Mouse (Mus musculus) layer of hippocampus, adult 9-11 months (tissue): Measurements from ENCODE around the gene Anks3.

Experiments
- DNase-seq: peaks from one replicate; pipeline ENCODE4 v3.0.0; 2022

Gene Anks3

DNA sequence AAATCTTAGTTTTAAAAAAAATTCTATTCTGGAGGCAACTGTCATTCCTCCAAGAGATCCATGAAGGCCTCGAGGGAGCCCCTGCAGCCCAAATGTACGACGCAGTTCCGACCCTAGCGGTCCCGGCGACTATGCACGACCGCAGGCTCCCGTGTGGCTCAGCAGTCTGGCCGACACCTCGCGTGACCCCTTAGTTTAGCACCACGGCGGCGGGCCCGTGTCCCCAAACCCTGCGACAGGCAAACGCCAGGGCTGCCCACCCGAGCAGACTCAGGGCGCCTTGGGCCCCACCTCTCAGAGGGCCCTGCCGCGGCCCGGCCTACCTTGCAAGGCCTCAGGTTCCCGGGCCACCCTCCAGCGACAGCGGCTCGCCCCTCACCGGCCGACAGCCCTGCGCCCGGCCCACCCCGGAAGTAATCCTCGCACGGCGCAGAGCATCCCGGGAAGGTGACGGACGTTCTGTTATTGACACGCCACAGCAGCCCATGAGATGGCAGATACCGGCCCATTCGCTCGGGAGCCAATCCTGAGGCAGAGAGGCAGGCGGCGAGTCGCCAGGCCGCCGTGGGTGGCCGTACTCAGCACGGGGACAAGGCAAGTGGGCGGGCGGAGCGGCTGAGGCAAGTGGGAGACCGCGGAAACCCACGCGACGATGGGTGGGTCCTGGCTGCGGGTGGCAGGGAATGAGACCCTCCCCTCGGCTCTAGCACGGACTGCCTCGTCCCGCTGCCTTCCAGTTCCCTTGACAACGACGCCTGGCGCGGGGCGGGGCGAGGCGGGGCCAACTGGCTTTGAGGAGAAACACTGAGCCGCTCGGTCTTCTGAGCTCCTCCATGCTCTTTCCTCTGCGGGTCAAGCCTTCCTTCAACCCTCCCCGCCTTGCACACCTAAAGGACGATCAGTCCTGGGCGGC lies at the start of gene Anks3:
TSS of gene Anks3 (minus strand) at position 409 of the 913 bp plus-strand sequence.
- peak; percentile 100 for DNase-seq

DNA sequence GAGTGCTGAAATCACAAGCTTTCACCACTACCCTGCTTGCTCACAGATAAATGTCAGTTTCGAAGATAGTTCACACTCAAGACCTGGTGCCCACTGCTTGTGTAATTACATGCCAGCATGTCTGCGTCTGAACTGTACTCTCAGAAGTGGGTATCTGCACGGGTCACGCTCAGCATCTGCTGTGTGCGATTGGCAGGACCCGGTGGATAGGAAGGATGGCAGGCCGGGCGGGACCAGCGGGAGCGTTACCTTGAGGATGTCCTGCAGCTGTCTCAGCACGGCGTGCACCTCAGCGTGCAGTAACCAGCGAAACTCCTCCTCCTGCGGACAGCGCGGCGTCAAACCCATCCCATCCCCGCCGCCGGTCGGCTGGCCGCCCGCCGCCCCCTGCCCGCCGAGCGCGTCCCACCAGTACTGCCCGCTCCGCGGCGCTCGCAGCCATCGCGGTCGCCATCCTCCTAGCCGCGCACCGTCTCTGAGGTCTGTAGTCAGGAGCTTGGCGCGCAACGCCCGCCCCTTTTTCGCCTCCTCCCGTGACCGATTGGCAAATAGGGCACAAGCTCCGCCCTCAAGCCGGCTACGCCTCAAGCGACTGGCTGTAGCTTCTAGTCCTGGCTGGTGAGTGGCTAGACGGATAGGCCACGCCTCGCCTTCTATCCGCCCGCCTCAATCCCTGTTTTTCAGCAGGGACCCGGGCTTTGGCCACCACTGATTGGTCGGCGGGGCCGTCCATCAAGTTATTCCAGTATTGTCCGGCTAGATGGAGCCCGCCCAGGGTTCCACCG lies 49.2 kb upstream of the Anks3 start, which contains the start of gene Rogdi:
TSS of gene Rogdi (minus strand) at position 500 of the 785 bp plus-strand sequence.
- peak; percentile 100 for DNase-seq

DNA sequence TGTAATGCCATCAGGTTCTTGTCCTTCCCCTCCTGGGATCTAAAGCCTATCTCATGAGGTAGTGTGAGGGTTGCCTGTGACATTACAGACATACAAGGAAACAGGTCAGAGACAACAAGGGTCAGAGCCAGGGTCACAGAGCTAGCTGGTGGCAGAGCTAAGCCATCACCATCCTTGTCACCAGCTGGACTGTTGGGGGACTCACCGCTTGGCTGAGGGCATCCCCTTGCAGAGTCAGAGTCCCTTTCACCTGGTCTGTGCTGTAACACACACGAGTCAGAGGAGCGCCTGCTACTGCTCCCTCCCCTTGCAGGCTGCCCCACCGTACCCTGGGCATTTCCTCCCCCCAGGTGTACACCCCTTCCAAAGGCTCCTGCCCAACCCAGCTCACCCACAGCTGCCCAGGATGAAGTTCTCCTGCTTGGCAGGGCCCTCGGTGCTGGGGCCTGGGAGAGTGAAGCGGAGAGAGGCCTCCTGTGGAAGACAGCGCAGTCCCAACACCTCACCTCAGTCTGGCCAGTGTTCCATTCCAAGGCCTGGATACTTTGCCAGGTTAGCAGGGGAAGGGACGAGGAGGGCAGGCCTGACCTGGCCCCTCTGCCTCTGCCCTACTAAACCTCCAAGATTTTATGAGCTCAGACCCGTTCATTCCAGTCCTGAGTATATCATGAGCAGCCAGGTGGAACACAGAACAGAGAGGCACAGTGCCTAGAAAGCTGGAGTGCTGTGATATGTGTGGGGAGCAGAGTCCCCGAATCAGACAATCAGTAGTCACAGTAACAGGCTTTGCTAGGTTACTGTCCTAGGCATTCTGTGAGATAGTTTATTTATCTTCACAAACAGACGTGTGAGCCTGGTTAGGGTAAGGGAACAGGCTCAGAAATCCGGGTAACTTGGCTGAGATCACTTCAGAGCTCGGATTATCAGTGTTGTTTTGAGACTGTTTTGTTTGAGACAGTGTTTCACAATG lies 48.3 kb upstream of the Anks3 start:
- peak; percentile 49 for DNase-seq

DNA sequence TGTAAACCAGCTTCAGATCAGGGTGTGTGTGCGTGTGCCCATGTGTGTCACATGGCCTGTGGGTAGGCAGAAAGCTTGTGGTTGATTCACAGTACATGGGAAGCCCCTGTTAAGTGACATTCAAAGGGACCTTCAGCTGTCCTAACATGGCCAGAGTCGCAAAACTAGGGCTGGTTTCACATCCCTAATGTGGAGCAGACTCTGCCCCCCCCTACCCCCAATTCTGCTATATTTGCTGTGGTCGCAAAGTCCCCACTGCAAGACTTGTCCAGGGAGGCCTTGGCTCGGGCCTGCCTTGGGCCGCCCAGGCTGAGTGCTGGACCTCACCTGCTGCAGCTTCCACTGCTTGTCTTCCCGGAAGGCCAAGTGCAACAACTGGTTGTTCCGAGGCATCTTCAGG lies 47.3 kb upstream of the Anks3 start:
- DNase-seq = no peak

DNA sequence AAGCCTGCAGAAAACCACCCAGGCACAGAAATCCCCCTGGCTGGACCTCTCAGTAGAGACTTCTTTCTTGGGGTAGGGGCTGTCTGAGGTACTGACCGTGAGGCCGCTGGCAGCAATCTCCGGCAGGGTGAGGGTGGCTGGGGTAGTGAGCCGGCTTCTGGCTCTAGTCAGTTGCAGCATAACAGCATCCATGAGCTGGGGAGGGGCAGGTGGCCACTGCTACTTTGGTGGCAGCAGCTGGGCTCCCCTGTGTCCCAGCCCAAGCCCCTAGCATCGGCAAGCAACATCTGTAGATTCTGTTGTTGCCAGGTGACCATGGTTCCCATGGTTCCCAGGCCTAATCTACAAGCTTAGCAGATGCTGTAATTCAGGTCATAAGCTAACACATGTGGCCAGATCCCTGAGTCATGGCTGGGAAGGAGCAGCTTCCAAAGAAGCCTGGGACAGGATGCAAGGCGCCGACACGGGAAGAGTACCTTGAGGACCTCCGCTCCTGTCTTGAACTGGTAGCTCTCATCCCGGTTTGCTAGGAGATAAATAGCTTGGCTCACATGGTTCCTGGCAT lies 46.4 kb upstream of the Anks3 start:
- peak; percentile 31 for DNase-seq

DNA sequence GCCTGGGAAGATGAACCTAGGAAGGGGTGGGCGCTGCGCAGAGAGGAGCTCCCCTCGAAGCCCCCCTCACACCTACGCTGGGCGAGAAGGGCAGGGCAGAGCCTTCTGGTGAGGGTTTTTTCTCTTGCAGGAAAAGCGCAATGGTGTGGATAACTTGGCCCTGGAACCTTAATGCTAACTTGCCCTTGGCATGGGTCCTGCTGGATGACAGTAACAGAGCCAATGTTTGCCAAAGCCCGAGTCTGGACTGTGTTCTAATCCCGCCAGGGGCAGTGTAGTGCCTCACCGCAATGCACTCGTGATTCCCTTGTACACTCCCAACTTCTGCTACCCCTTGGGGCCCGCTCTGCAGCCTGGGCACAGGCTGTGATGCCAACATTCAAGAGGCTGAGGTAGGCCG lies 44.1 kb upstream of the Anks3 start:
- DNase-seq = no peak

DNA sequence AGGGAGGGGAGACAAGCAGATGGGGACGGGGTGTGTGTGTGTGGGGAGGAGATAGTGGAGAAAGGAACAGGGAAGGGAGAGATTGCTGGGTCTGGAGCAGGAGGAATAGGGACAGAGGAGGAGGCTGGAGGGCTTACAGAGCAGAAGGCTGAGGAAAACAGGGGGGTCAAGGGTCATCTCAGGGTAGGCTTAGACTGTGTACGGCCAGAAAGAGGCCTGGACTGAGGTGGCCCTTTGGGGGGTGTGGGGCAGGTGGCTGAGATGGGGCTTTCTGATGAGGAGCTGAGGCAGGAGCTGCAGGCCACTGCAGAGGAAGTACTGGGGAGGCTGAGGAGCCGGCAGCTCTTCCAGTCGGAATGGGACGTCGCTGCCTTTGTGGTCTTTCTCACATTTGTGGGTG lies 43.5 kb upstream of the Anks3 start:
- DNase-seq = no peak

DNA sequence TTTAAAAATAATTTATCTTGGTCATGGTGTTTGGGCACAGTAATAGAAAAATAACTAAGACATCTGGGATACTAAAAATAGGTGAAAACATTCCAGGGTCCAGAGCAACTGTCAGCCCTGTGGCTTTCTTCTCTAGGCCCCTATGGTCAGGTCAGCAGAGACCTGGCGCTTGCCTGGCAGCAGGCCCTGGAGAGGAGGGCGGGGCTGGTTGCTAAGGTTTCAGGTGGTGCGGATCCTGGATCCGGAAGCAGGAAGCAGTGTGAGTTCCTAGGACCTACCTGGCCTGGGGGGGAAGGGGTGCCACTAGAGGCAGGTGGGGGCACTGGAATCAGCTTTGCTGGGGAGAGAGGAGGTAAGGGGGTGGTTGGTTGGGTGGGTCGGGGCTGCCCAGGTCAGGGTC lies 43.1 kb upstream of the Anks3 start, which contains the start of gene Smim22:
TSS of gene Smim22 (plus strand) at position 222 of the 400 bp plus-strand sequence.
- DNase-seq = no peak

DNA sequence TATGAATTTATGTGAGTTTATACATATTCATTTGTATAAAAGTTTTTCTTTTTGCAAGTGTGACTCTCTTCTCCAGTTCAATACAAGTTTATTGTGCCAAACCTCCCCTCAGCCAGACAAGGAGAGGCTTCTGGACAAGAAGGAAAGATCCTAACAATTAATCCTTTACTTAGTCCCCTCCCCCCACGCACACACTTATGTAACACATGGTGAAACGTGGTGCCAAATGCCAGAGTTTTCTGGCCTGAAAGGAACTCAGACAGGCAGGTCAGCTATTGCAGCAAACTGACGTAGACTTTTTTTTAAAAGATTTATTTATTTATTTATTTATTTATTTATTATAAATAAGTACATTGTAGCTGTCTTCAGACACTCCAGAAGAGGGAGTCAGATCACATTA lies 36.6 kb upstream of the Anks3 start:
- DNase-seq = no peak

DNA sequence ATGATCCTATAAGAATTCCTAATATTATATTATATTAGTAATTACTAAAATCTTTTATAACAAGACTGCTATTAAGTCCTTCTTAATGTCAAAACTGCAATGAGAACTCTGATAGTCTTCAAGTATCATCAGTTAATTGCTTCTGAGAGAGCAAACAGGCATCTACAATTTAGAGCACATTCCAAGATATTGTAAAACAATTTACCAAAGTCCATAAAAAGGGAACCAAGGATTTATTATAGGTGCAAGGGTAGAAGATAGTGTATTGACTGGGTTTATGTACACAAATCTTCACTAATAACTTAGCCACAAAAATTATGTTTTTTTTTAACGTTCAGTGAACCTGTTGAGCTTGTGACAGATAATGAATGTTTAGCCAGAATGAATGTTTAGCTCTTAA lies 35.0 kb upstream of the Anks3 start:
- no peak for DNase-seq

DNA sequence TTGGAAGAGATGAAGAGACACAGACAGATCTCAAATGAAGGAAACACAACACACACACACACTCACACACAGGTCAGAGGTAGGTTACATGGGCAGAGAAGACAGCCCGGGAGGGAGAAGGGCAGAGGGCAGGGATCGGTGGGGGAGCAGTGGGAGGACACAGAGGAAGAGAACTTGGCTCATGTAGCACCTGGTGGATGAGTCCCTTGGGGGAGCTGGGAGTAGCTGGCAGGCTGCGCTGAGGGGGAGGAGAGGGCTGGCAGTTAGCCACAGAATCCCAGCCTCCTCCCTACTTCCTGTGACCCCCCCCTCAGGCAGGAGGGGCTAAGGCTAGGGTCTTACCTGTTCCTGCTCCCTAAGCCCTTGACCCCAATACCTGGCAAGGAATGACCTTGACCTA lies 33.5 kb upstream of the Anks3 start, which contains the start of gene Sept12:
TSS of gene Sept12 (minus strand) at position 300 of the 400 bp plus-strand sequence.
- no peak for DNase-seq

DNA sequence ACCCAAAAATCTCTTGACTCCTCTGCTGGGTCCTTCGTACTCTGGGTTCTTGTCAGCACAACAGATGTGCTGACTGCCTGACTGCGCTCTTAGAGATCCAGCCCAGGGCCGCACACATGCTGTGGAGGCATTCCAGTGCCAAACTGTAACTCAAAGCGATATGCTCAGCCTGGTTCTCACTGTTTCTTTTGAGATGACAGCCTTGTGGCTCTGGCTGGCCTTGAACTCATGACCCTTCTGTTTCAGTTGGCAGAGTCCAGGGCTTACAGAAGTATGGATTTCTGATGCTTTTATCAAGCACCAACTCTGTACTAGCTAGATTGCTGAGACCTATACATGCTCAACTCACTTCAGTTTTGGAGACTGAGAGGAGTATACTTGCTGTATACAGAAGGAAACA lies 29.3 kb upstream of the Anks3 start:
- no peak for DNase-seq

DNA sequence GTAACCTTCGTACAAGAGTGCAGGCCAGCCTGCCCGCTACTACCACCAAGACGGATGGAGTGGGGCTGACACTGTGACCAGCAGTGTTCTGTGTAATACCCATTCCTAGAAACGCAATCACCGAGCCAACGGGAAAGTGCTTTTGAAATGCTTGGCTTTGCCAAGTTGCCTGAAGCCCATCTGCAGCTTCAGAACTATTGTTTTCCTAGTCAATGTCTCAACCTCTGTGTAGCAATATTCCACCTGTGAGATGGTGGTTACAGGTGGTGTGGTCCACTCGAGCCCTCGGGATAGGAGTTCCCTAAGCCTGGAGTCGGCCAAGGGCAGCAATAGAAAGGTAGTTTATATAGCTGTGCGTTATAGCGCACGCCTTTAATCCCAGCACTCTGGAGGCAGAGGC lies 20.7 kb upstream of the Anks3 start:
- no peak for DNase-seq

DNA sequence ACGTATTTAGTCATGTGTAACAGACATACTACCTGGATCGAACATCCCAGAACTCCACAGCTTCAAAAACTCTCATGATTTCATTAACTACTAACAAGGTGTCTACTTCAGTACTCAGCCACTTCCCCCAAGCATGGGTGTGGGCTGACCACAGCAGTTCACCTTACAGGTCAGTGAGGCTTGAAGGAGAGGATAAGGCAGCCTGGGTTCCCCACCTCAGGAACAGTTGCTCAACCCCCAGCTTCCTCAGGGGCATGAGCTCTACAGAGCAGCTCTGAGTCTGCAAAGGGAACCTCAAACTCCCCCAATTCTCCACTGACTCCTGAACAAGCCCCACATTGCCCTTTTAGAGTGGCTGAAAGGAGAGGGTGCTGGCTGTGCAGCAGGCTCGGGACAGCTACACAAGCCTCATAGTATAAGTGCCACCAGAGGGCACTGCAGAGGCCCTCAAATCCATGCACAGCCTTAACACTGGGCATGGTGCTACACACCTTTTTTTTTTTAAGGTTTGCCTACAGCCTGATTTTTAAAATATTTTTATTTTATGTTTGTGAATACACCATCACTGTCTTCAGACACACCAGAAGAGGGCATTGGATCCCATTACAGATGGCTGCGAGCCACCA lies 15.9 kb upstream of the Anks3 start:
- no peak for DNase-seq

DNA sequence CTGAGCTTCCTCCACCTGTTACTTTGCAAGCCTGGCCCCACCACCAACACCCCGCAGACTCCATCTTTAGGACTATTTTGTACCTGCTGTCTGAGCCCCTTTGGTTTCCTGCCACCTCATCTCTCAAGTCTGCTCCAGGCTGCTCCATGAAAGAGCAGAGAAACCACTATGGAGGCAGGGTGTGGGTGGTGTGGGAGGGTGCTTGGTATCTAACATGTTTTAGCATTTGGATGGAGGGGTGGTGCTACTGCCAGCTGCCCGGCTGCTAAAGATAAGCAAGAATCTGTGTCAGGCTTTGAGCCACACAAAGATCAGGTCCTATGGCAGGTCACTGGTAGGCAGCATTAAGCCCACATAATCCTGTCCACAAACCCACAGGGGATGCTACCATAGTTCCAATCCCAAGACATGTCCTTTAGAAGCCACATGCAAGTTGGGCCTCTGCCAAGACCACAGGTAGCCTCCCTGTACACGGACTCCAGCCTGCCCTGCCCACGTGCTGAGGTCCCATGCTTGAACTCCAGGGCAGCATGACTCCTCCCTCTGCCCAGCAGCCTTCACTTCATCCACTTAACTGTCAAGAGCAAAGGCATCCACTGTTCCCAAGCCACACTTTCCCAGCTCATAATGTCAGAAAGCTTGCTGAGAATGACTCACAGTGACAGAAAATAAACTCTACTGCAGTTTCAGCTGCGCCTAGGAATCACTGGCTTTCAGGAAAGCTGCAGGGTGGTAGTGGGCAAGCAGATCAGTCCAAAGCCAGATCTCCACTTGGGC lies 14.5 kb upstream of the Anks3 start:
- DNase-seq = no peak

DNA sequence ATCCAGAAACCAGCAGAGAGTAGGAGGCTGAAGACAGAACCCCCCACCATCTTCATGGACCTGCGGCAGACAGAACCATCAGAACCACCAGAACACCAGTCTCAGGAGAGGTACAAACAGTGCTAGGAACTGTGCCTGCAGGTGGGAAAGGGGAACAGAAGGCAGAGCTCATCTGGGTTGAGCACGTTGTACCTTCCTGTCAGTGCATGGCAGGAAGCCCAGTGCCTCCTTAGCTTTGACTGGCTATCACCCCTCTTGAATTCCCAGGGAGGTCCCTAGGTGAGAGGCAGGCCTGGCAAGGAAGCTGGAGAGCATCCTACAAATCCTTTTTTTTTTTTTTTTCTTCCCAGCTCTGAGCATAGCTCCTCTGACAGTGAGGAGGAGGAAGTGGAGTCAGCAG lies 12.2 kb upstream of the Anks3 start:
- DNase-seq = no peak

DNA sequence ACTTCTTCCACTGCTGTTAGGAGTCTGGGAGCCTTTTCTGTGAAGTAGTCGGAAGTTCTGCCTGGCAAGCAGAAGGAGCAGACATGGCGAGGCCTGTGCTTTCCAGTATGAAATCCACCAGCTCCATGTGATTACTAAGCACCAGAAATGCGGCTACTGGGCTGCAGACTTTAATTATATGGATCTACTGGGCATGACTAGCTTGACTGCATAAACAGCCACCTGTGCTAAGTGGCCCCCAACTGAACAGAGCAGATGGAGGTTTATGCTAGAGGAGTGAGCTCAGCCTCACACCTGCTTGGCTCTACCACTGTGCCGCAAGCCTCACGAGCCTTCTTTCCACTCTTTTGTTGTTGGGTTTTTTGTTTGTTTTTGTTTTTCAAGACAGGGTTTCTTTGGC lies 10.5 kb upstream of the Anks3 start:
- DNase-seq = peak; percentile 65

DNA sequence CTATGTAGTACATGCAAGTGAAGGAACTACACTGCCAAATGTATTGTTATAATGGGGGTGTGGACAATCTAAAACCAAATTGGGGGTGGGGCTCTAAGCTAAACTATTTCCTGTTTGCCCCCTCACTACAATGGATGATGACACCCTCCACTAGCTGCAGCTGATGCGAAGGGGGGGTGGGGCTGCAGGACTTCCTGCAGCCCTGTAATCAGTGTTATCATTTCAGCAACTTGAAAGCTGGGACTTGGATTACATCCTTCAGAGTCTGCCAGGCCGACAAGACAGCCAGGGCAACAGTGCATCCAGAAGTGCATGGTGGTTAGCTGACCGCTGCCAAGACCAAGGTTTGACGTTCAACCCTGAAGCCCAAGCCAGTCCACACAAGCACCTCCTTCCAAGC lies 7.6 kb upstream of the Anks3 start:
- DNase-seq = no peak

DNA sequence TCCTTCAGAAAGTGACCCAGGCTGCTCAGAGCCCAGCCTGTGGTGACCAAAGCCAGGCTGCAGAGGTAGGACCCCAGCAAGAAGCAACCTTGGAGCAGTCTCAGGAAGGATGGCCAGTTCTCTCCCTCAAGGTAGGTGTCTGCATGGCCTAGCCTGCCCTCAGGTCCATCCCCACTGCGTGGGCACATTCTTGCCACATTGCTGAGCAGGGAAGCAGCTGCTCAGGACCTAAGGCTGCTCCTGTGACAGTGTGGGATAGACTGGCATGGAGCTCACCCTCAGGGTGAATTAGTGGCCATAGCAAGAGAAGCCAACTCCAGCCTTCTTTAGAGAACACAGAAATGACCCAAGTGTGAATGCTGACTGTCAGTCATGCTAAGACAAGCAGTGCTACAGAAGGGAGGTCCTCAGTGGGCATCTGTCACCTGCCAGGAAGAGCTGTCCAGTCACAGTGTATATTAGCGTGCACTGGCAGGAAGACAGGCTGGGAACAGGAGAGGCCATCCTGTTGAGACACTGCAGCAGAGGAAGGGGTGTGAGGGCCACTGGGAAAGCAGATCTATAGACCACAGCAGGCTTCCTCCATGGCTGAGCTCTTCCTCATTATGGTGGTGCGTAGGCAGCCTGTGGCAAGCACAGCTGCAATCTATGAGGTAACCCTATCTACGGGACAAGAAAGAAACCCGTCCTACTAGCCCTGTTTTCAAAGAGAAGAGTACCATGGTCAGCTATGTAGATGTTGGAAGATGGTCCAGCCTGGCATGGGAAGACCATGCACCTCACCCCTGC lies 5.2 kb upstream of the Anks3 start:
- no peak for DNase-seq

DNA sequence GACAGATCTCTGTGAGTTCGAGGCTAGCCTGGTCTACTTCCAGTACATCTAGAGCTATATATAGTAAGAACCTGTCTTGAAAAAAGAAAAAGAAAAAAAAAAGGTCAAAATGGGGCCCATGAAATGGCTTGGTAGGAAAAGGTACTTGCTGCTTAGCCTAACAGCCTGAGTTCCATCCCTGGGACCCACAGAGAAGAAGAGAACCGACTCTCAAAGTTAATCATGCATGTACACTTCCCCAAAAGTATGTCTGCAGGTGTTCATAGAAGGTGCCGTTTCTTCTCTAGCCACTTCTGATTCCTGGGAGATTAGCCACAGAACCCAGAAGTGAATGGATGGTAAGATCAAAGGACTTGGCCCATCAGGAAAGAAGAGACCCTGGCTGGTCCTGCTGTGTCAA lies 4.4 kb upstream of the Anks3 start:
- no peak for DNase-seq
